Mouse (Mus musculus) heart, adult 9 months (tissue): Measurements from ENCODE around the gene Rnf144b.

Experiments used
- DNase-seq, 2 experiments: peaks; one replicate each; pipeline ENCODE4 v3.0.0; 2022; ENCODE audit warnings: low spot score in 2 of 2

Rnf144b gene

GRCm38 (mm10) chr13:47178182-47178581 lies 55.7 kb downstream of the Rnf144b start:
- DNase-seq, result no peak

- DNase-seq, result no peak
Observed at GRCm38 (mm10) chr13:47180776-47181175, 58.3 kb downstream of the Rnf144b start.

GRCm38 (mm10) chr13:47182366-47182765 lies 59.9 kb downstream of the Rnf144b start:
- DNase-seq, result no peak

- DNase-seq, result no peak
Observed at GRCm38 (mm10) chr13:47183033-47183730, 60.7 kb downstream of the Rnf144b start.

GRCm38 (mm10) chr13:47183771-47184170 lies 61.3 kb downstream of the Rnf144b start:
- no peak for DNase-seq

- DNase-seq, result no peak
Observed at GRCm38 (mm10) chr13:47187836-47188235, 65.4 kb downstream of the Rnf144b start.

GRCm38 (mm10) chr13:47189971-47190370 lies 67.5 kb downstream of the Rnf144b start:
- DNase-seq, result peak; percentile 31 to 50

- DNase-seq, result no peak
Observed at GRCm38 (mm10) chr13:47192200-47192599, 69.7 kb downstream of the Rnf144b start.

- no peak for DNase-seq
Observed at GRCm38 (mm10) chr13:47192771-47193170, 70.3 kb downstream of the Rnf144b start.

- DNase-seq, result peak; percentile 82 to 84
Observed at GRCm38 (mm10) chr13:47193326-47194153, 71.1 kb downstream of the Rnf144b start.

- no peak for DNase-seq
Observed at GRCm38 (mm10) chr13:47194695-47195094, 72.2 kb downstream of the Rnf144b start.

- no peak for DNase-seq
Observed at GRCm38 (mm10) chr13:47195491-47195890, 73.0 kb downstream of the Rnf144b start.

GRCm38 (mm10) chr13:47200011-47200670 lies 77.7 kb downstream of the Rnf144b start:
- peak; percentile 42 to 60 for DNase-seq

GRCm38 (mm10) chr13:47201962-47202624 lies 79.6 kb downstream of the Rnf144b start:
- DNase-seq, result peak; percentile 70 to 77

GRCm38 (mm10) chr13:47210496-47210895 lies 88.0 kb downstream of the Rnf144b start:
- DNase-seq, result no peak

- no peak for DNase-seq
Observed at GRCm38 (mm10) chr13:47210992-47211391, 88.5 kb downstream of the Rnf144b start.

- no peak for DNase-seq
Observed at GRCm38 (mm10) chr13:47211581-47211980, 89.1 kb downstream of the Rnf144b start.

GRCm38 (mm10) chr13:47213817-47214216 lies 91.4 kb downstream of the Rnf144b start:
- DNase-seq, result no peak

GRCm38 (mm10) chr13:47214895-47215294 lies 92.4 kb downstream of the Rnf144b start:
- peak; percentile 35 to 54 for DNase-seq

- no peak for DNase-seq
Observed at GRCm38 (mm10) chr13:47215815-47216585, 93.5 kb downstream of the Rnf144b start.

GRCm38 (mm10) chr13:47217107-47217571 lies 94.7 kb downstream of the Rnf144b start:
- DNase-seq, result peak in 1 of 2 experiments; percentile 51
